Mouse (Mus musculus) hindbrain, embryonic 12.5 days (tissue): ENCODE measurements around the gene Tm9sf2. TPM values are rescaled to one million over a fixed set of nuclear protein-coding genes. Genes with fewer than 3 reads are reported as not detected.
"Not testable (repeated sequence)": the region's sequence is repeated elsewhere in the genome, so short reads cannot be mapped to it uniquely, and the experiment has no call there.

Source experiments
- ATAC-seq: fragments of 200-750 bp; cut with Nextera tagmentation; 2 replicates; pipeline ENCODE4 v1.8.0; 2017; ENCODE audit warnings: moderate TSS enrichment; ENCODE audit not compliant: low FRiP score
- H3K27ac ChIP-seq: fragments of 300-500 bp; sonication (generic); 2 replicates; pipeline ENCODE4 v1.5.1; 2016; ENCODE audit warnings: mild to moderate bottlenecking
- H3K27me3 ChIP-seq: fragments of 300-500 bp; sonication (generic); 2 replicates; pipeline ENCODE4 v1.6.1; 2016; ENCODE audit warnings: mild to moderate bottlenecking
- H3K36me3 ChIP-seq: fragments of 300-500 bp; sonication (generic); 2 replicates; pipeline ENCODE4 v1.6.1; 2016; ENCODE audit warnings: mild to moderate bottlenecking
- H3K4me1 ChIP-seq: fragments of 300-500 bp; sonication (generic); 2 replicates; pipeline ENCODE4 v1.6.1; 2016
- H3K4me2 ChIP-seq: fragments of 300-500 bp; sonication (generic); replicated peaks from 2 replicates; pipeline ENCODE4 v1.6.1; 2016; ENCODE audit warnings: mild to moderate bottlenecking
- H3K4me3 ChIP-seq: fragments of 300-500 bp; sonication (generic); 2 replicates; pipeline ENCODE4 v1.5.1; 2016; ENCODE audit warnings: mild to moderate bottlenecking
- H3K9ac ChIP-seq: fragments of 300-500 bp; sonication (generic); 2 replicates; pipeline ENCODE4 v1.6.1; 2016; ENCODE audit warnings: mild to moderate bottlenecking, moderate library complexity
- H3K9me3 ChIP-seq: fragments of 300-500 bp; sonication (generic); replicated peaks from 2 replicates; pipeline ENCODE4 v1.6.1; 2016; ENCODE audit warnings: mild to moderate bottlenecking
- WGBS: fragments of 180-500 bp; shearing (Covaris S2); methylation state at CpG from one replicate; pipeline ENCODE4 v1.1.7; 2016; 5-methylcytosine and 5-hydroxymethylcytosine counted together
- polyA plus RNA-seq: library from polyadenylated mRNA; unstranded; fragments of >200 nt; fragmentation: Nextera tagmentation; extraction: Ambion mirVana; gene quantifications from 2 replicates; pipeline ENCODE4 v1.2.1, GENCODE M21; 2016

Tm9sf2 gene
- polyA plus RNA-seq, 1 experiment from 2014 or later = 134 TPM

GRCm38 (mm10) chr14:122074360-122074759 is 32.5 kb upstream of the Tm9sf2 start:
- H3K36me3 ChIP-seq = no peaks in the 10 kb centered on the region
- H3K4me2 ChIP-seq = no peak overlapping the region
- H3K27ac ChIP-seq = no peak overlapping the region
- no peaks in the 10 kb centered on the region for H3K4me1 ChIP-seq
- 79% methylated on average over 10 of the region's 10 CpGs for WGBS
- H3K4me3 ChIP-seq = no peak overlapping the region
- H3K27me3 ChIP-seq = no peaks in the 10 kb centered on the region
- no peaks in the 10 kb centered on the region for H3K9me3 ChIP-seq
- no peak overlapping the region for H3K9ac ChIP-seq
- ATAC-seq = no peak

- no peaks in the 10 kb centered on the region for H3K9me3 ChIP-seq
- no peaks in the 10 kb centered on the region for H3K36me3 ChIP-seq
- H3K9ac ChIP-seq = no peak overlapping the region
- H3K4me2 ChIP-seq = no peak overlapping the region
- no peak for ATAC-seq
- H3K27me3 ChIP-seq = no peaks in the 10 kb centered on the region
- H3K4me1 ChIP-seq = no peaks in the 10 kb centered on the region
- H3K4me3 ChIP-seq = no peak overlapping the region
- WGBS = 85% methylated on average over 21 of the region's 21 CpGs
- H3K27ac ChIP-seq = no peak overlapping the region
Observed at GRCm38 (mm10) chr14:122075485-122076200, 31.2 kb upstream of the Tm9sf2 start.

- no peaks in the 10 kb centered on the region for H3K9me3 ChIP-seq
- no peak overlapping the region for H3K4me2 ChIP-seq
- H3K4me3 ChIP-seq = no peak overlapping the region
- H3K4me1 ChIP-seq = no peaks in the 10 kb centered on the region
- WGBS = 88% methylated on average over 3 of the region's 3 CpGs
- no peak for ATAC-seq
- no peaks in the 10 kb centered on the region for H3K27me3 ChIP-seq
- no peak overlapping the region for H3K27ac ChIP-seq
- no peaks in the 10 kb centered on the region for H3K36me3 ChIP-seq
- H3K9ac ChIP-seq = no peak overlapping the region
Observed at GRCm38 (mm10) chr14:122077017-122077416, 29.8 kb upstream of the Tm9sf2 start.

- no peak overlapping the region for H3K9ac ChIP-seq
- H3K27ac ChIP-seq = no peak overlapping the region
- H3K27me3 ChIP-seq = no peaks in the 10 kb centered on the region
- no peak overlapping the region for H3K4me2 ChIP-seq
- H3K4me1 ChIP-seq = no peaks in the 10 kb centered on the region
- WGBS = 42% methylated on average over 6 of the region's 6 CpGs
- no peaks in the 10 kb centered on the region for H3K36me3 ChIP-seq
- H3K9me3 ChIP-seq = no peaks in the 10 kb centered on the region
- no peak overlapping the region for H3K4me3 ChIP-seq
- no peak for ATAC-seq
Observed at GRCm38 (mm10) chr14:122079428-122079827, 27.4 kb upstream of the Tm9sf2 start.

GRCm38 (mm10) chr14:122079921-122080320 is 26.9 kb upstream of the Tm9sf2 start:
- H3K9ac ChIP-seq = no peak overlapping the region
- H3K4me3 ChIP-seq = no peak overlapping the region
- no peak overlapping the region for H3K4me2 ChIP-seq
- no peaks in the 10 kb centered on the region for H3K9me3 ChIP-seq
- no peak overlapping the region for H3K27ac ChIP-seq
- H3K36me3 ChIP-seq = no peaks in the 10 kb centered on the region
- H3K27me3 ChIP-seq = no peaks in the 10 kb centered on the region
- H3K4me1 ChIP-seq = no peaks in the 10 kb centered on the region
- ATAC-seq = no peak
- WGBS = 86% methylated on average over 5 of the region's 5 CpGs

- Histone ChIP-seq H3K9ac (no peak overlapping the region), H3K36me3 (no peaks in the 10 kb centered on the region), H3K27me3 (no peaks in the 10 kb centered on the region), H3K9me3 (no peaks in the 10 kb centered on the region), H3K4me1 (no peaks in the 10 kb centered on the region), H3K4me2 (no peak overlapping the region), H3K27ac (no peak overlapping the region), H3K4me3 (no peak overlapping the region)
- no peak for ATAC-seq
- WGBS = 61% methylated on average over 3 of the region's 3 CpGs
Observed at GRCm38 (mm10) chr14:122081308-122081707, 25.5 kb upstream of the Tm9sf2 start.

- Histone ChIP-seq H3K27me3 (no peaks in the 10 kb centered on the region), H3K9me3 (no peaks in the 10 kb centered on the region), H3K9ac (no peak overlapping the region), H3K4me2 (no peak overlapping the region), H3K4me3 (no peak overlapping the region), H3K27ac (no peak overlapping the region), H3K36me3 (no peaks in the 10 kb centered on the region), H3K4me1 (no peaks in the 10 kb centered on the region)
- 78% methylated on average over 7 of the region's 7 CpGs for WGBS
- no peak for ATAC-seq
Observed at GRCm38 (mm10) chr14:122083499-122083898, 23.3 kb upstream of the Tm9sf2 start.

- no peak for ATAC-seq
- Histone ChIP-seq H3K27me3 (no peaks in the 10 kb centered on the region), H3K9me3 (no peaks in the 10 kb centered on the region), H3K4me2 (no peak overlapping the region), H3K27ac (no peak overlapping the region), H3K4me3 (no peak overlapping the region), H3K9ac (no peak overlapping the region), H3K4me1 (no peaks in the 10 kb centered on the region), H3K36me3 (no peaks in the 10 kb centered on the region)
- WGBS = 81% methylated on average over 5 of the region's 5 CpGs
Observed at GRCm38 (mm10) chr14:122087956-122088355, 18.9 kb upstream of the Tm9sf2 start.

GRCm38 (mm10) chr14:122092363-122092762 is 14.5 kb upstream of the Tm9sf2 start:
- H3K4me2 ChIP-seq = no peak overlapping the region
- WGBS = 85% methylated on average over 4 of the region's 4 CpGs

GRCm38 (mm10) chr14:122096331-122096730 is 10.5 kb upstream of the Tm9sf2 start:
- H3K27ac ChIP-seq = no peak overlapping the region
- no peak overlapping the region for H3K4me3 ChIP-seq
- no peak overlapping the region for H3K4me2 ChIP-seq
- no peaks in the 10 kb centered on the region for H3K9me3 ChIP-seq
- no peaks in the 10 kb centered on the region for H3K4me1 ChIP-seq
- no peak overlapping the region for H3K9ac ChIP-seq
- H3K27me3 ChIP-seq = no peaks in the 10 kb centered on the region
- H3K36me3 ChIP-seq = no peaks in the 10 kb centered on the region
- WGBS = 98% methylated on average over 11 of the region's 11 CpGs
- no peak for ATAC-seq

More at GRCm38 (mm10) chr14:122092363-122092762, 14.5 kb upstream of the Tm9sf2 start:
- no peak overlapping the region for H3K27ac ChIP-seq
- H3K4me1 ChIP-seq = no peaks in the 10 kb centered on the region
- ATAC-seq = no peak
- no peaks in the 10 kb centered on the region for H3K36me3 ChIP-seq
- H3K4me3 ChIP-seq = no peak overlapping the region
- H3K9me3 ChIP-seq = no peaks in the 10 kb centered on the region
- no peaks in the 10 kb centered on the region for H3K27me3 ChIP-seq
- H3K9ac ChIP-seq = no peak overlapping the region

- Histone ChIP-seq H3K36me3 (no peaks in the 10 kb centered on the region), H3K4me3 (no peak overlapping the region), H3K4me2 (no peak overlapping the region), H3K9ac (no peak overlapping the region), H3K4me1 (no peaks in the 10 kb centered on the region), H3K27me3 (no peaks in the 10 kb centered on the region), H3K27ac (no peak overlapping the region), H3K9me3 (no peaks in the 10 kb centered on the region)
- WGBS = 92% methylated on average over 4 of the region's 4 CpGs
- ATAC-seq = no peak
Observed at GRCm38 (mm10) chr14:122099584-122099983, 7.3 kb upstream of the Tm9sf2 start.

- not testable (repeated sequence) for ATAC-seq, H3K9me3 ChIP-seq, H3K36me3 ChIP-seq, H3K4me2 ChIP-seq, H3K27me3 ChIP-seq, H3K27ac ChIP-seq, H3K4me3 ChIP-seq, H3K9ac ChIP-seq
- 83% methylated on average over 9 of the region's 9 CpGs for WGBS
- H3K4me1 ChIP-seq = peaks cover 13% of the 10 kb centered on the region
Observed at GRCm38 (mm10) chr14:122101890-122102289, 4.9 kb upstream of the Tm9sf2 start.

- peaks cover 32% of the 10 kb centered on the region for H3K4me1 ChIP-seq
- peak overlapping the region; percentile 90 for H3K27ac ChIP-seq
- H3K4me2 ChIP-seq = peak overlapping the region; percentile 76
- H3K9me3 ChIP-seq = no peaks in the 10 kb centered on the region
- peak; percentile 92 for ATAC-seq
- H3K27me3 ChIP-seq = no peaks in the 10 kb centered on the region
- H3K9ac ChIP-seq = peak overlapping the region; percentile 57
- WGBS = under 1% methylated on average over 24 of the region's 24 CpGs
- H3K36me3 ChIP-seq = no peaks in the 10 kb centered on the region
- H3K4me3 ChIP-seq = peak overlapping the region; percentile 44
Observed at GRCm38 (mm10) chr14:122104881-122105280, 2.0 kb upstream of the Tm9sf2 start.
